Mouse (Mus musculus) E14TG2a.4 (cell line): ENCODE measurements around the gene Rasgef1b.

Experiments used
- H3K27me3 ChIP-seq: 2 replicates; pipeline ENCODE4 v1.6.1; 2014; ENCODE audit warnings: low read length, control low read depth; ENCODE audit not compliant: insufficient read depth
- H3K36me3 ChIP-seq: 2 replicates; pipeline ENCODE4 v1.6.1; 2014; ENCODE audit warnings: low read length, control low read depth; ENCODE audit not compliant: insufficient read depth
- H3K4me1 ChIP-seq: replicated peaks from 2 replicates; pipeline ENCODE4 v1.6.1; 2014; ENCODE audit warnings: low read depth, low read length, control low read depth
- H3K4me3 ChIP-seq: replicated peaks from 2 replicates; pipeline ENCODE4 v1.5.1; 2014; ENCODE audit warnings: mild to moderate bottlenecking, low read length
- H3K9me3 ChIP-seq: 2 replicates; pipeline ENCODE4 v1.6.1; 2014; ENCODE audit warnings: low read length, control low read depth
- CTCF ChIP-seq: conservative IDR thresholded peaks from 2 replicates; pipeline ENCODE4 v1.5.1; 2014; ENCODE audit warnings: low read length
- NANOG ChIP-seq: IDR thresholded peaks from 2 replicates; pipeline ENCODE4 v1.6.1; 2014; ENCODE audit warnings: borderline replicate concordance, low read length, mixed read lengths
- POU5F1 ChIP-seq: IDR thresholded peaks from 2 replicates; pipeline ENCODE4 v1.6.1; 2014; ENCODE audit warnings: low read length, borderline replicate concordance

Gene Rasgef1b

GRCm38 (mm10) chr5:99360531-99360930, 368.3 kb downstream of the Rasgef1b start:
- Histone ChIP-seq H3K9me3 (no peaks in the 10 kb centered on the region), H3K27me3 (no peaks in the 10 kb centered on the region), H3K36me3 (no peaks in the 10 kb centered on the region), H3K4me3 (no peak overlapping the region), H3K4me1 (no peaks in the 10 kb centered on the region)
- no peak for TF ChIP-seq POU5F1
- no peak for TF ChIP-seq CTCF
- no peak for TF ChIP-seq NANOG

GRCm38 (mm10) chr5:99359251-99359650, 369.6 kb downstream of the Rasgef1b start:
- no peaks in the 10 kb centered on the region for H3K9me3 ChIP-seq
- H3K36me3 ChIP-seq = no peaks in the 10 kb centered on the region
- TF ChIP-seq CTCF (no peak), POU5F1 (no peak), NANOG (no peak)
- H3K4me1 ChIP-seq = no peaks in the 10 kb centered on the region
- no peak overlapping the region for H3K4me3 ChIP-seq
- no peaks in the 10 kb centered on the region for H3K27me3 ChIP-seq

- TF ChIP-seq NANOG = no peak
- no peak for TF ChIP-seq POU5F1
- TF ChIP-seq CTCF = no peak
- Histone ChIP-seq H3K27me3 (no peaks in the 10 kb centered on the region), H3K9me3 (no peaks in the 10 kb centered on the region), H3K36me3 (no peaks in the 10 kb centered on the region), H3K4me3 (no peak overlapping the region), H3K4me1 (no peaks in the 10 kb centered on the region)
Measured at GRCm38 (mm10) chr5:99354640-99355132, 374.2 kb downstream of the Rasgef1b start.

- no peak overlapping the region for H3K4me3 ChIP-seq
- H3K9me3 ChIP-seq = no peaks in the 10 kb centered on the region
- no peak for TF ChIP-seq CTCF
- no peaks in the 10 kb centered on the region for H3K27me3 ChIP-seq
- no peaks in the 10 kb centered on the region for H3K36me3 ChIP-seq
- no peaks in the 10 kb centered on the region for H3K4me1 ChIP-seq
Measured at GRCm38 (mm10) chr5:99350030-99350429, 378.8 kb downstream of the Rasgef1b start.

- Histone ChIP-seq H3K36me3 (no peaks in the 10 kb centered on the region), H3K27me3 (no peaks in the 10 kb centered on the region), H3K9me3 (no peaks in the 10 kb centered on the region), H3K4me3 (no peak overlapping the region), H3K4me1 (no peaks in the 10 kb centered on the region)
- TF ChIP-seq CTCF = no peak
- TF ChIP-seq NANOG = no peak
- TF ChIP-seq POU5F1 = no peak
Measured at GRCm38 (mm10) chr5:99348257-99348849, 380.5 kb downstream of the Rasgef1b start.

GRCm38 (mm10) chr5:99342527-99342926, 386.3 kb downstream of the Rasgef1b start:
- no peaks in the 10 kb centered on the region for H3K36me3 ChIP-seq
- no peak overlapping the region for H3K4me3 ChIP-seq
- H3K27me3 ChIP-seq = no peaks in the 10 kb centered on the region
- no peak for TF ChIP-seq POU5F1
- TF ChIP-seq CTCF = no peak
- TF ChIP-seq NANOG = no peak
- H3K4me1 ChIP-seq = peaks cover 5% of the 10 kb centered on the region
- no peaks in the 10 kb centered on the region for H3K9me3 ChIP-seq

- H3K36me3 ChIP-seq = no peaks in the 10 kb centered on the region
- H3K4me1 ChIP-seq = peaks cover 5% of the 10 kb centered on the region
- no peaks in the 10 kb centered on the region for H3K27me3 ChIP-seq
- H3K4me3 ChIP-seq = no peak overlapping the region
- no peaks in the 10 kb centered on the region for H3K9me3 ChIP-seq
- TF ChIP-seq CTCF (no peak), NANOG (no peak), POU5F1 (no peak)
Measured at GRCm38 (mm10) chr5:99340311-99340989, 388.4 kb downstream of the Rasgef1b start.

- H3K4me3 ChIP-seq = no peak overlapping the region
- no peaks in the 10 kb centered on the region for H3K27me3 ChIP-seq
- TF ChIP-seq CTCF (no peak), NANOG (no peak), POU5F1 (no peak)
- no peaks in the 10 kb centered on the region for H3K9me3 ChIP-seq
- no peaks in the 10 kb centered on the region for H3K36me3 ChIP-seq
- H3K4me1 ChIP-seq = peaks cover 5% of the 10 kb centered on the region
Measured at GRCm38 (mm10) chr5:99339790-99340189, 389.1 kb downstream of the Rasgef1b start.
